Mouse (Mus musculus): ENCODE results near the gene Parm1. TPM values are rescaled to one million over a fixed set of nuclear protein-coding genes. Genes with fewer than 3 reads are reported as not detected.

The Parm1 gene
- polyA plus RNA-seq, 1 experiment, result 0.99 TPM

DNA sequence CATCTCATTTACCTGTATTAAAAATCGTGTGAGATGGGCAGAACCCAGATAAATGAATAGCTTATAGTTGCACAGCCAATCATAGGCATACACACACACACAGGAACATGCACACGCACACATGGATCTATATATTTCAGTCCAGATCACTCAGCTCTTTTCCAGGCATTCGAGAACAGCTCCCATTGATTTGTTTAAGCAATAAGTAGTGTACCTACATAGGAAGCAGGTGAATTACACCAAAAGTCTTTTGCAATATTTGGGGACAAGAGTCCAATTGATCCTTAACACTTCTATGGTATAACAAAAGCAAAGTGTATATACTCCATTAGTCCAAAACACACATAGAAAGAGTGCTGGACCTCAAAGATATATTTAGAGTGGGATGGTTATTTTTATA is 94.2 kb downstream of the Parm1 start:
- no peak overlapping the region for H3K4me3 ChIP-seq (ENCODE audit: control insufficient read depth, low read depth, low read length)
- no peaks in the 10 kb centered on the region for H3K36me3 ChIP-seq (ENCODE audit: control insufficient read depth, insufficient read depth, low read length)
- no peak overlapping the region for H3K27ac ChIP-seq (ENCODE audit: control insufficient read depth, insufficient read depth, low read depth, low read length)
- TF ChIP-seq POLR2A (IDR thresholded peaks at IDR 0.05; ENCODE audit: control insufficient read depth, low read depth, low read length), result no peak
- TF ChIP-seq CTCF (IDR thresholded peaks at IDR 0.05; ENCODE audit: control insufficient read depth, insufficient read depth, insufficient replicate concordance, low read depth, low read length), result no peak
- H3K27me3 ChIP-seq (ENCODE audit: control insufficient read depth, insufficient read depth, low read length), result no peaks in the 10 kb centered on the region
- H3K4me1 ChIP-seq (ENCODE audit: control insufficient read depth, insufficient read depth, low read length), result no peaks in the 10 kb centered on the region

GRCm38 (mm10) chr5:91617331-91618233 is 100.2 kb downstream of the Parm1 start:
- H3K27ac ChIP-seq (ENCODE audit: control insufficient read depth, insufficient read depth, low read depth, low read length), result no peak overlapping the region
- no peaks in the 10 kb centered on the region for H3K27me3 ChIP-seq (ENCODE audit: control insufficient read depth, insufficient read depth, low read length)
- H3K4me1 ChIP-seq (ENCODE audit: control insufficient read depth, insufficient read depth, low read length), result no peaks in the 10 kb centered on the region
- TF ChIP-seq CTCF (IDR thresholded peaks at IDR 0.05; ENCODE audit: control insufficient read depth, insufficient read depth, insufficient replicate concordance, low read depth, low read length) (no peak), POLR2A (IDR thresholded peaks at IDR 0.05; ENCODE audit: control insufficient read depth, low read depth, low read length) (no peak)
- H3K4me3 ChIP-seq (ENCODE audit: control insufficient read depth, low read depth, low read length), result no peak overlapping the region
- no peaks in the 10 kb centered on the region for H3K36me3 ChIP-seq (ENCODE audit: control insufficient read depth, insufficient read depth, low read length)

- Histone ChIP-seq H3K4me1 (ENCODE audit: control insufficient read depth, insufficient read depth, low read length) (no peaks in the 10 kb centered on the region), H3K27me3 (ENCODE audit: control insufficient read depth, insufficient read depth, low read length) (no peaks in the 10 kb centered on the region), H3K4me3 (ENCODE audit: control insufficient read depth, low read depth, low read length) (no peak overlapping the region), H3K27ac (ENCODE audit: control insufficient read depth, insufficient read depth, low read depth, low read length) (no peak overlapping the region), H3K36me3 (ENCODE audit: control insufficient read depth, insufficient read depth, low read length) (no peaks in the 10 kb centered on the region)
- no peak for TF ChIP-seq POLR2A (IDR thresholded peaks at IDR 0.05; ENCODE audit: control insufficient read depth, low read depth, low read length)
- TF ChIP-seq CTCF (IDR thresholded peaks at IDR 0.05; ENCODE audit: control insufficient read depth, insufficient read depth, insufficient replicate concordance, low read depth, low read length), result no peak
Measured at GRCm38 (mm10) chr5:91618661-91619173, 101.3 kb downstream of the Parm1 start.

DNA sequence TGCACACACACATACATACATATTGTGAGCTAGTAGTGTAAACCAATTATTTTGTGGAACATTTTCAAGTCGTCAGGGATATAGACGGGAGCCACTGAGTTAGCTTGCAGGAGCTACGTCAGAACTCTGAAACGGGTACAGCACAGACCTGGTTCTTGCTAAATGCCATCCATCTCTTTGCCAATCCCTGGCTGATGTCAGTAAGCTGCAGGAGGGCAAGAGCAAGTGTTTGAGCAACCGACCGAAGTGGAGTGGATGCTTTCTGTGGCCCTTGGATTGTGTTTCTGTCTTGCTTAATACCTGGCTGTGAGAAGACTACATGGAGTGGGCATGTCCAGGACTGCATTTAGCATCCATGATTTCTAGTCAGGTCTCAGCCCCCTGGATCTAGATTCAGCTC is 103.8 kb downstream of the Parm1 start:
- TF ChIP-seq POLR2A (IDR thresholded peaks at IDR 0.05; ENCODE audit: control insufficient read depth, low read depth, low read length), result no peak
- no peak for TF ChIP-seq CTCF (IDR thresholded peaks at IDR 0.05; ENCODE audit: control insufficient read depth, insufficient read depth, insufficient replicate concordance, low read depth, low read length)
- Histone ChIP-seq H3K27ac (ENCODE audit: control insufficient read depth, insufficient read depth, low read depth, low read length) (no peak overlapping the region), H3K4me3 (ENCODE audit: control insufficient read depth, low read depth, low read length) (no peak overlapping the region), H3K4me1 (ENCODE audit: control insufficient read depth, insufficient read depth, low read length) (no peaks in the 10 kb centered on the region), H3K36me3 (ENCODE audit: control insufficient read depth, insufficient read depth, low read length) (no peaks in the 10 kb centered on the region), H3K27me3 (ENCODE audit: control insufficient read depth, insufficient read depth, low read length) (no peaks in the 10 kb centered on the region)

DNA sequence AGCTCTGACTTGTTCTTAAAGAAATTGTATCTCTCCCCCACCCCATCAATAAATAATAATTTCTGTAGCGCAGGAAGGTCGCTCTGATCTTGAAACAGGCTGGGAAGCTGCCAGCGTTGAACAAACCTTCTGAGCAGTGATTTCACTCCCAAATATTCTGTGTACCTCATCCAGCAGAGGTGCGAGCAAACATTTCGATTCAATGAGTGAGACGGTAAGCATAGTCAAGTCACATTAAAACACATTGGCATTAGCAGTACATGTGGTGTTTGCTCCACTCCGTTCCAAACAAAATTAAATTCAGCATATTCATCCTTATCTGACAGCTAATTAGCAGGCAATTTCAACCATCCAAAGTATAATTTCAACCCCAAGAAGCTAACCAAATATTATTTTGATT is 109.4 kb downstream of the Parm1 start:
- Histone ChIP-seq H3K36me3 (ENCODE audit: control insufficient read depth, insufficient read depth, low read length) (no peaks in the 10 kb centered on the region), H3K27me3 (ENCODE audit: control insufficient read depth, insufficient read depth, low read length) (no peaks in the 10 kb centered on the region), H3K27ac (ENCODE audit: control insufficient read depth, insufficient read depth, low read depth, low read length) (no peak overlapping the region), H3K4me3 (ENCODE audit: control insufficient read depth, low read depth, low read length) (no peak overlapping the region), H3K4me1 (ENCODE audit: control insufficient read depth, insufficient read depth, low read length) (no peaks in the 10 kb centered on the region)
- TF ChIP-seq POLR2A (IDR thresholded peaks at IDR 0.05; ENCODE audit: control insufficient read depth, low read depth, low read length) (no peak), CTCF (IDR thresholded peaks at IDR 0.05; ENCODE audit: control insufficient read depth, insufficient read depth, insufficient replicate concordance, low read depth, low read length) (no peak)

GRCm38 (mm10) chr5:91629472-91629871 is 112.1 kb downstream of the Parm1 start:
- no peak for TF ChIP-seq POLR2A (IDR thresholded peaks at IDR 0.05; ENCODE audit: control insufficient read depth, low read depth, low read length)
- no peak for TF ChIP-seq CTCF (IDR thresholded peaks at IDR 0.05; ENCODE audit: control insufficient read depth, insufficient read depth, insufficient replicate concordance, low read depth, low read length)
- Histone ChIP-seq H3K27me3 (ENCODE audit: control insufficient read depth, insufficient read depth, low read length) (no peaks in the 10 kb centered on the region), H3K4me3 (ENCODE audit: control insufficient read depth, low read depth, low read length) (no peak overlapping the region), H3K27ac (ENCODE audit: control insufficient read depth, insufficient read depth, low read depth, low read length) (no peak overlapping the region), H3K4me1 (ENCODE audit: control insufficient read depth, insufficient read depth, low read length) (no peaks in the 10 kb centered on the region), H3K36me3 (ENCODE audit: control insufficient read depth, insufficient read depth, low read length) (no peaks in the 10 kb centered on the region)

DNA sequence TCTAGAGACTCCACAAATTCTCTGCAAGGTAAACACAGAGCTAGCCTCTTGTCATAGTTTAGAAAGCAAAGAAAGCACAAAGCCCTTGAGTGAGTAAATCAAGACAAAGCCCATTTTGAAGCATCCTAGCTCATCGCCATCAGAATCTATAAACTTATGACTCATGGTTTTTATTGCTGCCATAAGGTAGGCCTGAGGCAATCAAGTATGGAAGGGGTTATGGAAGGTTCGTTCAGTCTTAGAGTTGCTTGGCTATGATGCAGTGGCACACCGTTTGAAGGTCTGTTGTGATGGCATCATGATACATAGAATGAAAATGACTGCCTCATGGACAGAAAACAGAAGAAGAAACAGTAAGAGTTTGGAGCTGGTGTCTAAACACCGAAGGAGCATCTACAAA is 133.9 kb downstream of the Parm1 start:
- TF ChIP-seq CTCF (IDR thresholded peaks at IDR 0.05; ENCODE audit: control insufficient read depth, insufficient read depth, insufficient replicate concordance, low read depth, low read length) (no peak), POLR2A (IDR thresholded peaks at IDR 0.05; ENCODE audit: control insufficient read depth, low read depth, low read length) (no peak)
- Histone ChIP-seq H3K36me3 (ENCODE audit: control insufficient read depth, insufficient read depth, low read length) (no peaks in the 10 kb centered on the region), H3K27me3 (ENCODE audit: control insufficient read depth, insufficient read depth, low read length) (no peaks in the 10 kb centered on the region)

More for the DNA sequence above, 133.9 kb downstream of the Parm1 start:
- no peaks in the 10 kb centered on the region for H3K4me1 ChIP-seq (ENCODE audit: control insufficient read depth, insufficient read depth, low read length)
- H3K27ac ChIP-seq (ENCODE audit: control insufficient read depth, insufficient read depth, low read depth, low read length), result no peak overlapping the region
- H3K4me3 ChIP-seq (ENCODE audit: control insufficient read depth, low read depth, low read length), result no peak overlapping the region
